ENCODE assay signal across 18 mouse cellular contexts in the genomic region with DNA sequence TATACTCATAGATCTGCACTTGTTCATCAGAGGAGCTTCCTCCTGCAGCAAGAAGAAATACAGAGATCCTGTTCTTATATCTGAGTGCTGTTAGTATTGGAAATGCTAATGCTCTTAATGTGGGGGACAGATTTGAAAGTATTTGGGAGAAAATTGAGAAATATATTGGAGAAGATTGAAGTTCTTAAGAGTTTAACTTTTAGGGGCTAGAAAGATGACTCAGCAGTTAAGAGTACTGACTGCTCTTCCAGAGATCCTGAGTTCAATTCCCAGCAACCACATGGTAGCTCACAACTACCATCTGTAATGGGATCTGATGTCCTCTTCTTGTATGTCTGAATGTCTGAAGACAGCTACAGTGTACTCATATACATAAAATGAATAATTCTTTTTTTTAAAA. TPM values are rescaled to one million over a fixed set of nuclear protein-coding genes. Genes with fewer than 3 reads are reported as not detected.
DNase-seq lines count a peak whose midpoint lies in the region; TF ChIP-seq lines count a peak whose summit lies in the region.
"Had no signal": no experiment of that assay in that cellular context is flagged by ENCODE, and none has a peak within 500 bp of the region (broad histone marks: within the 10 kb centered on the region; RNA-seq: fewer than 3 reads in every experiment).

No protein-coding gene starts in this region.

- H3K4me2 ChIP-seq in CH12.LX (ENCODE audit: insufficient read depth, low read depth, poor library complexity, severe bottlenecking), result no peak overlapping the region

- H3K9me3 ChIP-seq in CH12.LX (replicated peaks; ENCODE audit: low read length) (no peaks in the 10 kb centered on the region), ES-E14 (ENCODE audit: control insufficient read depth, insufficient read depth, low read depth, low read length) (no peaks in the 10 kb centered on the region)
- H3K9me3 ChIP-seq: G1E had no signal

- H3K9ac ChIP-seq in CH12.LX (ENCODE audit: insufficient read depth, low read depth), result no peak overlapping the region
- H3K9ac ChIP-seq in ES-E14 (ENCODE audit: insufficient read depth, low read depth, low read length, poor library complexity, severe bottlenecking), result no peak overlapping the region

- H3K4me3 ChIP-seq in CH12.LX (replicated peaks in 1 of 3; ENCODE audit: low read depth in 2 of 3, low read length in 2 of 3, poor library complexity in 1 of 3) (no peak overlapping the region), ES-E14 (ENCODE audit: insufficient read depth in 1 of 2, low read depth in 1 of 2, low read length in 2 of 2, poor library complexity in 1 of 2, severe bottlenecking in 1 of 2) (no peak overlapping the region)

- no peak for TF ChIP-seq RAD21 in CH12.LX (IDR thresholded peaks at IDR 0.05; ENCODE audit: low read depth, low read length)

- intact Hi-C loops in gastrocnemius, postnatal 14 days (cut with DNase I; ENCODE audit: low total_unique reads), result no loop called here

- H3K27ac ChIP-seq in CH12.LX (ENCODE audit: insufficient read depth, low read depth) (no peak overlapping the region), ES-E14 (ENCODE audit: insufficient read depth, low read depth, low read length, poor library complexity, severe bottlenecking) (no peak overlapping the region)

- H3K36me3 ChIP-seq in CH12.LX (replicated peaks in 1 of 2; ENCODE audit: control insufficient read depth in 1 of 2, insufficient read depth in 1 of 2, low read length in 1 of 2) (no peaks in the 10 kb centered on the region), ES-E14 (ENCODE audit: control insufficient read depth, insufficient read depth, low read length, poor library complexity, severe bottlenecking) (no peaks in the 10 kb centered on the region)
- H3K36me3 ChIP-seq: G1E had no signal

- TF ChIP-seq CTCF in CH12.LX (conservative IDR thresholded peaks at IDR 0.05 in 1 of 2, IDR thresholded peaks at IDR 0.05 in 1 of 2; ENCODE audit: low read depth in 2 of 2, low read length in 2 of 2), result no peak

- H3K4me1 ChIP-seq in CH12.LX (ENCODE audit: control insufficient read depth in 1 of 2, insufficient read depth in 2 of 2) (peaks cover 13 to 39% of the 10 kb centered on the region in 2 experiments), ES-E14 (ENCODE audit: control insufficient read depth in 2 of 2, insufficient read depth in 2 of 2, low read length in 2 of 2, poor library complexity in 1 of 2) (peaks cover 9% of the 10 kb centered on the region in 2 experiments; a peak in 3 of 4 replicates)

- no peaks in the 10 kb centered on the region for H3K27me3 ChIP-seq in CH12.LX (replicated peaks)
- H3K27me3 ChIP-seq: Patski had no signal

- DNase-seq in CH12.LX (ENCODE audit: extremely low read depth), result no peak
- DNase-seq in ES-E14 (ENCODE audit: low read depth, low spot score), result no peak
- no peak for DNase-seq in cerebellum, postnatal 4 days (ENCODE audit: low spot score in 2 of 2)
- DNase-seq in gastrocnemius, postnatal 14 days, result no peak
- DNase-seq: adrenal gland, adult 2 months; adrenal gland, adult 8-10 months; adrenal gland, postnatal 10 days; adrenal gland, postnatal 14 days; adrenal gland, postnatal 25 days; adrenal gland, postnatal 36 days; B cell, adult 2 months; cerebellum, adult 11 months; cerebellum, adult 11-12 months; cerebellum, adult 18-20 months; cerebellum, adult 2 months; cerebellum, adult 8-10 months had no signal

- TF ChIP-seq POLR2A in CH12.LX (IDR thresholded peaks at IDR 0.05; ENCODE audit: low read depth, low read length), result no peak

- in situ Hi-C loops in CH12.LX (cut with MboI; ENCODE audit: low pct_ligation_motif_present, low pct_unique_long_range_greater_than_20kb, low sequenced_read_pairs), result no loop called here
- in situ Hi-C loops in ES-E14 (cut with MboI; ENCODE audit: low sequenced_read_pairs in 2 of 2, unreplicated experiment in 2 of 2), result loop anchor here in 1 of 2 experiments (25.0 kb wide), 1 partner anchor 220 kb away; the partner anchor contains the start of gene Mfap3l

- H3K79me2 ChIP-seq in CH12.LX (replicated peaks; ENCODE audit: control insufficient read depth, extremely low read depth, insufficient read depth, poor library complexity, severe bottlenecking), result no peaks in the 10 kb centered on the region

- dilution Hi-C loops in CH12.LX (cut with MboI; ENCODE audit: extremely low pct_ligation_motif_present, extremely low pct_unique_long_range_greater_than_20kb, low sequenced_read_pairs), result no loop called here

- TF ChIP-seq EP300 in CH12.LX (IDR thresholded peaks at IDR 0.05; ENCODE audit: low read length), result no peak

TF ChIP-seq in CH12.LX, 34 proteins besides CTCF, POLR2A, EP300 and RAD21:
- TF ChIP-seq TBP (conservative IDR thresholded peaks at IDR 0.05; ENCODE audit: low read depth, low read length), result no peak
- TF ChIP-seq SIN3A (IDR thresholded peaks at IDR 0.05; ENCODE audit: low read length), result no peak
- TF ChIP-seq HCFC1 (IDR thresholded peaks at IDR 0.05; ENCODE audit: low read depth, low read length), result no peak
- TF ChIP-seq MAFK (IDR thresholded peaks at IDR 0.05; ENCODE audit: insufficient replicate concordance, low read length), result peak; percentile 57; the same call in 1 of the 2 replicates
- TF ChIP-seq KAT2A (IDR thresholded peaks at IDR 0.05; ENCODE audit: insufficient replicate concordance, low read length), result no peak

TF ChIP-seq in ES-E14, 5 proteins besides CTCF, POLR2A, EP300 and RAD21:
- TF ChIP-seq ZNF384 (IDR thresholded peaks at IDR 0.05; ENCODE audit: low read depth, low read length) (no peak), MAFK (IDR thresholded peaks at IDR 0.05; ENCODE audit: insufficient read depth, low read depth, low read length) (peak; percentile 63; the same call in 1 of the 2 replicates)

RNA-seq across cellular contexts. Expression of gene Hpf1, which starts 32.7 kb away (rescaled TPM):
- total RNA-seq in CH12.LX (2012; rRNA removed) (76.1 and 77.4 TPM in 2 replicates), CH12.LX (2014; rRNA removed) (95.0 and 110 TPM in 2 replicates), ES-E14 (2012; rRNA removed) (31.1 and 44.6 TPM in 2 replicates)
- polyA plus RNA-seq in CH12.LX (2012; ENCODE audit: insufficient read length, low read depth), result 132 and 135 TPM in 2 replicates
- total RNA-seq in gastrocnemius, postnatal 14 days (2021), result 1 to 10 TPM; 6.6 to 8.5 TPM
